Mouse (Mus musculus) layer of hippocampus, adult 9-10 months (tissue): ENCODE results near the gene Kdelr1.
A peak's percentile ranks its signal among the peaks of the same experiment; 100 is the strongest.

Source experiments
- DNase-seq: peaks from one replicate; pipeline ENCODE4 v3.0.0; 2022; ENCODE audit warnings: low spot score

Kdelr1 gene

GRCm38 (mm10) chr7:45917004-45917704, 44.6 kb downstream of the Kdelr1 start:
- DNase-seq: no peak

- no peak for DNase-seq
These were observed 45.4 kb downstream of the Kdelr1 start for GRCm38 (mm10) chr7:45917926-45918325.

GRCm38 (mm10) chr7:45919083-45919671, 46.6 kb downstream of the Kdelr1 start:
- DNase-seq: no peak

GRCm38 (mm10) chr7:45919761-45920160, 47.2 kb downstream of the Kdelr1 start:
- DNase-seq: no peak

- DNase-seq: no peak
These were observed 48.1 kb downstream of the Kdelr1 start for GRCm38 (mm10) chr7:45920583-45921241.

- DNase-seq: no peak
These were observed 48.7 kb downstream of the Kdelr1 start, which contains the start of gene Emp3 for GRCm38 (mm10) chr7:45921242-45921621. Emp3 (minus strand) TSS chr7:45921404.

- DNase-seq: no peak
These were observed 49.5 kb downstream of the Kdelr1 start for GRCm38 (mm10) chr7:45921950-45922600.

GRCm38 (mm10) chr7:45922928-45923761, 50.6 kb downstream of the Kdelr1 start:
- peak; percentile 93 for DNase-seq

GRCm38 (mm10) chr7:45923762-45924428, 51.3 kb downstream of the Kdelr1 start, which contains the start of gene Ccdc114:
Ccdc114 (plus strand) TSS chr7:45924072.
- DNase-seq: no peak

- DNase-seq: no peak
These were observed 51.9 kb downstream of the Kdelr1 start for GRCm38 (mm10) chr7:45924429-45924816.

- DNase-seq: no peak
These were observed 56.2 kb downstream of the Kdelr1 start for GRCm38 (mm10) chr7:45928626-45929295.

GRCm38 (mm10) chr7:45929688-45930087, 57.1 kb downstream of the Kdelr1 start:
- no peak for DNase-seq
